Mouse (Mus musculus) naive thymus-derived CD4-positive, alpha-beta T cell, adult 2 months (primary cell): ENCODE data around the gene C730034F03Rik.

ENCODE experiments used
- DNase-seq: peaks from one replicate; pipeline ENCODE4 v3.0.0-alpha.2; 2011; ENCODE audit warnings: low read depth

The C730034F03Rik gene

GRCm38 (mm10) chr15:89429352-89430221 is at the start of gene C730034F03Rik, which contains the start of the genes Gm44502 and Chkb:
TSS of gene C730034F03Rik (plus strand) at chr15:89429589.
TSS of gene Gm44502 (minus strand) at chr15:89429696.
TSS of gene Chkb (minus strand) at chr15:89429908.
- peak; percentile 94 for DNase-seq

- DNase-seq = no peak
Observed at GRCm38 (mm10) chr15:89384617-89385016, 44.8 kb upstream of the C730034F03Rik start, which contains the start of gene Klhdc7b. TSS of gene Klhdc7b (plus strand) at chr15:89384917.

- peak; percentile 50 for DNase-seq
Observed at GRCm38 (mm10) chr15:89387127-89387526, 42.3 kb upstream of the C730034F03Rik start.

GRCm38 (mm10) chr15:89390081-89390480 is 39.3 kb upstream of the C730034F03Rik start:
- no peak for DNase-seq

GRCm38 (mm10) chr15:89396883-89397282 is 32.5 kb upstream of the C730034F03Rik start:
- DNase-seq = no peak

GRCm38 (mm10) chr15:89398146-89398545 is 31.2 kb upstream of the C730034F03Rik start:
- DNase-seq = no peak

- no peak for DNase-seq
Observed at GRCm38 (mm10) chr15:89399716-89400115, 29.7 kb upstream of the C730034F03Rik start.

GRCm38 (mm10) chr15:89402471-89402870 is 26.9 kb upstream of the C730034F03Rik start:
- no peak for DNase-seq

- no peak for DNase-seq
Observed at GRCm38 (mm10) chr15:89404831-89405623, 24.4 kb upstream of the C730034F03Rik start.

- DNase-seq = no peak
Observed at GRCm38 (mm10) chr15:89406691-89407090, 22.7 kb upstream of the C730034F03Rik start.

GRCm38 (mm10) chr15:89410118-89410517 is 19.3 kb upstream of the C730034F03Rik start, which contains the start of gene Syce3:
TSS of gene Syce3 (minus strand) at chr15:89410503.
- no peak for DNase-seq

- no peak for DNase-seq
Observed at GRCm38 (mm10) chr15:89415282-89415681, 14.1 kb upstream of the C730034F03Rik start.

- DNase-seq = no peak
Observed at GRCm38 (mm10) chr15:89421938-89422337, 7.5 kb upstream of the C730034F03Rik start.

- no peak for DNase-seq
Observed at GRCm38 (mm10) chr15:89424621-89425020, 4.8 kb upstream of the C730034F03Rik start.

GRCm38 (mm10) chr15:89425711-89426121 is 3.7 kb upstream of the C730034F03Rik start, which contains the start of gene Cpt1b:
TSS of gene Cpt1b (minus strand) at chr15:89425863.
- no peak for DNase-seq

- DNase-seq = no peak
Observed at GRCm38 (mm10) chr15:89426716-89427115, 2.7 kb upstream of the C730034F03Rik start.

- DNase-seq = peak; percentile 15
Observed at GRCm38 (mm10) chr15:89428136-89428790, 1.1 kb upstream of the C730034F03Rik start.

GRCm38 (mm10) chr15:89428821-89429351 is 503 bp upstream of the C730034F03Rik start:
- DNase-seq = peak; percentile 51

GRCm38 (mm10) chr15:89430341-89430740 is 952 bp downstream of the C730034F03Rik start:
- DNase-seq = peak; percentile 53

- peak; percentile 20 for DNase-seq
Observed at GRCm38 (mm10) chr15:89430771-89431170, 1.4 kb downstream of the C730034F03Rik start.

- no peak for DNase-seq
Observed at GRCm38 (mm10) chr15:89431271-89431670, 1.9 kb downstream of the C730034F03Rik start.

GRCm38 (mm10) chr15:89431806-89432205 is 2.4 kb downstream of the C730034F03Rik start:
- no peak for DNase-seq
